Mouse (Mus musculus) gastrocnemius, adult 8-10 months (tissue): ENCODE data around the gene Ergic2. TPM values are rescaled to one million over a fixed set of nuclear protein-coding genes. Genes with fewer than 3 reads are reported as not detected.
"Not testable (repeated sequence)": the region's sequence is repeated elsewhere in the genome, so short reads cannot be mapped to it uniquely, and the experiment has no call there.

ENCODE experiments used
- DNase-seq, 2 experiments: peaks; one replicate each; pipeline ENCODE4 v3.0.0; 2022; ENCODE audit warnings: low spot score in 2 of 2
- total RNA-seq, 4 experiments: library from RNA; stranded (reverse); gene quantifications; 2 replicates each; pipeline ENCODE4 v1.2.4; 2022

Gene Ergic2
- total RNA-seq, 4 experiments from 2014 or later, result 56.4 to 69.9 (median 66.1) TPM

- DNase-seq, result peak in 1 of 2 experiments; percentile 5
Measured at GRCm38 (mm10) chr6:148211391-148211876, 740 bp downstream of the Ergic2 start.

GRCm38 (mm10) chr6:148207522-148207921 is 4.7 kb downstream of the Ergic2 start:
- no peak for DNase-seq

GRCm38 (mm10) chr6:148205134-148205533 is 7.0 kb downstream of the Ergic2 start:
- no peak for DNase-seq

- DNase-seq, result no peak
Measured at GRCm38 (mm10) chr6:148199729-148200128, 12.4 kb downstream of the Ergic2 start.

- DNase-seq, result no peak
Measured at GRCm38 (mm10) chr6:148199177-148199576, 13.0 kb downstream of the Ergic2 start.

GRCm38 (mm10) chr6:148193972-148194701 is 18.0 kb downstream of the Ergic2 start:
- no peak for DNase-seq

- DNase-seq, result no peak
Measured at GRCm38 (mm10) chr6:148185694-148186093, 26.5 kb downstream of the Ergic2 start.

GRCm38 (mm10) chr6:148172904-148173303 is 39.3 kb downstream of the Ergic2 start:
- no peak for DNase-seq

- DNase-seq, result not testable (repeated sequence)
Measured at GRCm38 (mm10) chr6:148152305-148152704, 59.9 kb downstream of the Ergic2 start.

- no peak for DNase-seq
Measured at GRCm38 (mm10) chr6:148142421-148142820, 69.8 kb downstream of the Ergic2 start.

GRCm38 (mm10) chr6:148141874-148142273 is 70.3 kb downstream of the Ergic2 start:
- DNase-seq, result no peak

GRCm38 (mm10) chr6:148139288-148139995 is 72.7 kb downstream of the Ergic2 start:
- DNase-seq, result no peak

GRCm38 (mm10) chr6:148135769-148136382 is 76.3 kb downstream of the Ergic2 start:
- DNase-seq, result peak; percentile 44 to 45

- no peak for DNase-seq
Measured at GRCm38 (mm10) chr6:148133536-148133935, 78.6 kb downstream of the Ergic2 start.

GRCm38 (mm10) chr6:148132314-148132713 is 79.9 kb downstream of the Ergic2 start:
- no peak for DNase-seq

Other genes starting within 250 kb of the Ergic2 start
- gene Far2, start 165.1 kb downstream of the Ergic2 start, total RNA-seq, result not detected
- gene Tmtc1, start 232.0 kb upstream of the Ergic2 start, total RNA-seq, result 10 to 100 TPM; 52.4 to 83.5 (median 65.3) TPM